In the genomic region with DNA sequence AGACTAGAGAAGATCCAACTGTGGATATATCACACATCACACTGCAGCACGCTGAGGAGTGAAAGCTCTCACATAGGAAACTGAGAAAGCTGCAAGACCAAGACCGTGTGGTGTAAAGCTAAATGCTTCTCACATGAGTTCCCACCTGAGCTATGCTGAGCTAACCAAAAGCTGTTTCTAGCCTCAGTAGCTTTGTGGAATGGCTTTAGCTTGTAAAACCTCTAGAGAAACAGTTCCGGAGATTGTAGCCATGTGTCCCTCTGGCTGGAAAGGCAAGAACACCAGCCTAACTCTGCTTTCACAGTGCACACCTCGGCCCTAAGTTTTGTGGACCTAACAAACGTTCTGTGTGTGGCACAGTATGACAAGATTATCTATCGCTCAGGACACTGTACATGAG, we compare ENCODE assay signal across 15 mouse cellular contexts.
DNase-seq lines count a peak whose midpoint lies in the region; ATAC-seq and TF ChIP-seq lines count a peak whose summit lies in the region.
"Had no signal": no experiment of that assay in that cellular context is flagged by ENCODE, and none has a peak within 500 bp of the region (broad histone marks: within the 10 kb centered on the region; RNA-seq: fewer than 3 reads in every experiment).

No protein-coding gene starts in this region.

- TF ChIP-seq CTCF in heart, postnatal 0 days (IDR thresholded peaks at IDR 0.05; ENCODE audit: low read depth) = no peak

- no peaks in the 10 kb centered on the region for H3K9me3 ChIP-seq in embryonic facial prominence, embryonic 14.5 days (ENCODE audit: control insufficient read depth, low read length)
- H3K9me3 ChIP-seq in embryonic facial prominence, embryonic 10.5 days = no peaks in the 10 kb centered on the region
- H3K9me3 ChIP-seq in heart, postnatal 0 days (replicated peaks; ENCODE audit: control insufficient read depth, low read length) = no peaks in the 10 kb centered on the region
- H3K9me3 ChIP-seq in heart, embryonic 10.5 days = no peaks in the 10 kb centered on the region
- no peaks in the 10 kb centered on the region for H3K9me3 ChIP-seq in forebrain, embryonic 14.5 days (replicated peaks; ENCODE audit: control insufficient read depth, low read length)
- H3K9me3 ChIP-seq in midbrain, embryonic 15.5 days = no peaks in the 10 kb centered on the region
- H3K9me3 ChIP-seq in liver, embryonic 12.5 days (replicated peaks) = no peaks in the 10 kb centered on the region
- H3K9me3 ChIP-seq: embryonic facial prominence, embryonic 12.5 days had no signal

- peaks cover 6% of the 10 kb centered on the region; the same call in 1 of the 2 replicates for H3K27me3 ChIP-seq in embryonic facial prominence, embryonic 14.5 days (replicated peaks; ENCODE audit: control insufficient read depth, insufficient read depth, low read length)
- H3K27me3 ChIP-seq in embryonic facial prominence, embryonic 10.5 days (replicated peaks; ENCODE audit: low read depth, poor library complexity, severe bottlenecking) = peaks cover 37% of the 10 kb centered on the region
- H3K27me3 ChIP-seq in heart, postnatal 0 days (ENCODE audit: control insufficient read depth, insufficient read depth, low read length) = no peaks in the 10 kb centered on the region
- H3K27me3 ChIP-seq in heart, embryonic 10.5 days (ENCODE audit: insufficient read depth, poor library complexity, severe bottlenecking) = no peaks in the 10 kb centered on the region
- no peaks in the 10 kb centered on the region for H3K27me3 ChIP-seq in forebrain, embryonic 14.5 days (replicated peaks; ENCODE audit: control insufficient read depth, insufficient read depth, low read length)
- no peaks in the 10 kb centered on the region for H3K27me3 ChIP-seq in midbrain, embryonic 15.5 days (replicated peaks)
- H3K27me3 ChIP-seq in liver, embryonic 12.5 days (replicated peaks) = peaks cover 37% of the 10 kb centered on the region

- DNase-seq in embryonic facial prominence, embryonic 14.5 days (ENCODE audit: low spot score) = no peak
- DNase-seq in embryonic facial prominence, embryonic 10.5 days (ENCODE audit: low spot score) = no peak
- DNase-seq in heart, postnatal 0 days (ENCODE audit: low spot score) = no peak
- no peak for DNase-seq in heart, embryonic 10.5 days (ENCODE audit: low spot score)
- DNase-seq in forebrain, embryonic 14.5 days (ENCODE audit: low spot score) = no peak
- no peak for DNase-seq in spleen, postnatal 10 days (ENCODE audit: low spot score in 2 of 2)
- DNase-seq: kidney, adult 18-20 months; kidney, postnatal 4 days; lung, postnatal 10 days; right cerebral cortex, postnatal 25 days; thymus, postnatal 25 days had no signal

- peaks cover 10% of the 10 kb centered on the region; the same call in 1 of the 2 replicates for H3K4me1 ChIP-seq in embryonic facial prominence, embryonic 14.5 days (ENCODE audit: control insufficient read depth, insufficient read depth, low read length)
- H3K4me1 ChIP-seq in embryonic facial prominence, embryonic 10.5 days = peaks cover 17% of the 10 kb centered on the region
- H3K4me1 ChIP-seq in heart, postnatal 0 days (ENCODE audit: control insufficient read depth, insufficient read depth) = peaks cover 17% of the 10 kb centered on the region
- peaks cover 14% of the 10 kb centered on the region for H3K4me1 ChIP-seq in heart, embryonic 10.5 days
- H3K4me1 ChIP-seq in forebrain, embryonic 14.5 days (ENCODE audit: control insufficient read depth, insufficient read depth, low read length) = peaks cover 4% of the 10 kb centered on the region
- H3K4me1 ChIP-seq in midbrain, embryonic 15.5 days = peaks cover 23% of the 10 kb centered on the region
- peaks cover 3% of the 10 kb centered on the region for H3K4me1 ChIP-seq in liver, embryonic 12.5 days

- H3K4me2 ChIP-seq in embryonic facial prominence, embryonic 14.5 days (ENCODE audit: low read depth, low read length) = peak overlapping the region; percentile 10; the same call in 1 of the 2 replicates
- H3K4me2 ChIP-seq in heart, postnatal 0 days (ENCODE audit: low read depth, low read length) = peak overlapping the region; percentile 85
- H3K4me2 ChIP-seq in forebrain, embryonic 14.5 days (ENCODE audit: low read length) = peak overlapping the region; percentile 96
- H3K4me2 ChIP-seq in midbrain, embryonic 15.5 days = peak overlapping the region; percentile 93
- H3K4me2 ChIP-seq in liver, embryonic 12.5 days = no peak overlapping the region
- H3K4me2 ChIP-seq: liver, embryonic 11.5 days had no signal

- H3K36me3 ChIP-seq in embryonic facial prominence, embryonic 14.5 days (ENCODE audit: control insufficient read depth, insufficient read depth, low read length) = no peaks in the 10 kb centered on the region
- no peaks in the 10 kb centered on the region for H3K36me3 ChIP-seq in embryonic facial prominence, embryonic 10.5 days (replicated peaks)
- no peaks in the 10 kb centered on the region for H3K36me3 ChIP-seq in heart, postnatal 0 days (replicated peaks; ENCODE audit: control insufficient read depth, insufficient read depth, low read length)
- no peaks in the 10 kb centered on the region for H3K36me3 ChIP-seq in heart, embryonic 10.5 days
- H3K36me3 ChIP-seq in forebrain, embryonic 14.5 days (ENCODE audit: control insufficient read depth, insufficient read depth, low read length) = no peaks in the 10 kb centered on the region
- no peaks in the 10 kb centered on the region for H3K36me3 ChIP-seq in midbrain, embryonic 15.5 days (replicated peaks)
- no peaks in the 10 kb centered on the region for H3K36me3 ChIP-seq in liver, embryonic 12.5 days
- H3K36me3 ChIP-seq: embryonic facial prominence, embryonic 12.5 days had no signal

- no peak overlapping the region for H3K27ac ChIP-seq in embryonic facial prominence, embryonic 14.5 days (replicated peaks; ENCODE audit: low read depth, low read length)
- no peak overlapping the region for H3K27ac ChIP-seq in embryonic facial prominence, embryonic 10.5 days (replicated peaks)
- peak overlapping the region; percentile 62 for H3K27ac ChIP-seq in heart, postnatal 0 days (ENCODE audit: low read depth)
- H3K27ac ChIP-seq in heart, embryonic 10.5 days = no peak overlapping the region
- H3K27ac ChIP-seq in forebrain, embryonic 14.5 days (ENCODE audit: low read depth, low read length) = no peak overlapping the region
- no peak overlapping the region for H3K27ac ChIP-seq in midbrain, embryonic 15.5 days
- H3K27ac ChIP-seq in liver, embryonic 12.5 days = no peak overlapping the region
- H3K27ac ChIP-seq: embryonic facial prominence, embryonic 12.5 days had no signal

- no peak overlapping the region for H3K9ac ChIP-seq in embryonic facial prominence, embryonic 14.5 days (ENCODE audit: low read depth, low read length)
- peak overlapping the region; percentile 67 for H3K9ac ChIP-seq in heart, postnatal 0 days (replicated peaks; ENCODE audit: low read depth, low read length)
- H3K9ac ChIP-seq in forebrain, embryonic 14.5 days (ENCODE audit: low read length) = no peak overlapping the region
- no peak overlapping the region for H3K9ac ChIP-seq in midbrain, embryonic 15.5 days
- H3K9ac ChIP-seq in liver, embryonic 12.5 days = no peak overlapping the region
- H3K9ac ChIP-seq: embryonic facial prominence, embryonic 12.5 days had no signal

- H3K4me3 ChIP-seq in embryonic facial prominence, embryonic 14.5 days (ENCODE audit: low read depth, low read length) = no peak overlapping the region
- no peak overlapping the region for H3K4me3 ChIP-seq in embryonic facial prominence, embryonic 10.5 days
- H3K4me3 ChIP-seq in heart, postnatal 0 days (ENCODE audit: low read depth, low read length) = peak overlapping the region; percentile 73
- no peak overlapping the region for H3K4me3 ChIP-seq in heart, embryonic 10.5 days
- H3K4me3 ChIP-seq in forebrain, embryonic 14.5 days (ENCODE audit: low read depth, low read length) = no peak overlapping the region
- H3K4me3 ChIP-seq in midbrain, embryonic 15.5 days = 0 out of 2 replicates have a peak overlapping the region, but pooled peaks have one; percentile 54
- no peak overlapping the region for H3K4me3 ChIP-seq in liver, embryonic 12.5 days

- TF ChIP-seq EP300 in heart, postnatal 0 days (IDR thresholded peaks at IDR 0.05; ENCODE audit: low read depth) = no peak

- 59% methylated on average over 6 of the region's 6 CpGs for WGBS in embryonic facial prominence, embryonic 14.5 days
- 69% methylated on average over 6 of the region's 6 CpGs for WGBS in embryonic facial prominence, embryonic 10.5 days
- 26% methylated on average over 6 of the region's 6 CpGs for WGBS in heart, postnatal 0 days
- WGBS in heart, embryonic 10.5 days = 34% methylated on average over 6 of the region's 6 CpGs
- WGBS in forebrain, embryonic 14.5 days = 72% methylated on average over 6 of the region's 6 CpGs
- WGBS in midbrain, embryonic 15.5 days = 69% methylated on average over 6 of the region's 6 CpGs
- 30% methylated on average over 6 of the region's 6 CpGs for WGBS in liver, embryonic 12.5 days (ENCODE audit: insufficient replicate concordance)

- ATAC-seq in embryonic facial prominence, embryonic 14.5 days (ENCODE audit: low read depth) = no peak
- no peak for ATAC-seq in heart, postnatal 0 days (ENCODE audit: insufficient read depth, low read depth)
- ATAC-seq in forebrain, embryonic 14.5 days = no peak
- ATAC-seq in midbrain, embryonic 15.5 days (replicated peaks) = no peak
- no peak for ATAC-seq in liver, embryonic 12.5 days

Comparison
In these comparisons a context has a peak if more than half of its experiments do, and no peak if none do; other contexts are left out.
1. H3K4me3 ChIP-seq: peak in heart, postnatal 0 days (single experiment) and midbrain, embryonic 15.5 days (single experiment); none in embryonic facial prominence, embryonic 14.5 days (single experiment), embryonic facial prominence, embryonic 10.5 days (single experiment), heart, embryonic 10.5 days (single experiment), forebrain, embryonic 14.5 days (single experiment) and liver, embryonic 12.5 days (single experiment).